Mouse (Mus musculus): ENCODE results near the gene Vps72.

GRCm38 (mm10) chr3:95129226-95129651 is 18.4 kb downstream of the Vps72 start:
- TF ChIP-seq CEBPB (IDR thresholded peaks at IDR 0.05; ENCODE audit: low read depth), result no peak
- no peak for TF ChIP-seq CTCF (IDR thresholded peaks at IDR 0.05; ENCODE audit: control insufficient read depth, insufficient read depth, insufficient read length)
- TF ChIP-seq MYOD1 (IDR thresholded peaks at IDR 0.05; ENCODE audit: control insufficient read depth, insufficient read length, low read depth), result no peak
- no peak for TF ChIP-seq MAX (IDR thresholded peaks at IDR 0.05)
- no peak for TF ChIP-seq MYOG (IDR thresholded peaks at IDR 0.05; ENCODE audit: control insufficient read depth, extremely low read depth, insufficient read length)
- no peak for TF ChIP-seq USF1 (IDR thresholded peaks at IDR 0.05; ENCODE audit: low read depth)
- no peak for TF ChIP-seq FOSL1 (IDR thresholded peaks at IDR 0.05; ENCODE audit: insufficient read depth, low read length, poor library complexity, severe bottlenecking)

Measured in C2C12 (cell line).